Mouse (Mus musculus): ENCODE data around the gene Uap1l1.

Uap1l1 gene

GRCm38 (mm10) chr2:25318119-25318966, 47.1 kb downstream of the Uap1l1 start:
- no peak for DNase-seq (ENCODE audit: low spot score)

- no peak for DNase-seq (ENCODE audit: low spot score)
Measured at GRCm38 (mm10) chr2:25311491-25311891, 54.0 kb downstream of the Uap1l1 start.

DNA sequence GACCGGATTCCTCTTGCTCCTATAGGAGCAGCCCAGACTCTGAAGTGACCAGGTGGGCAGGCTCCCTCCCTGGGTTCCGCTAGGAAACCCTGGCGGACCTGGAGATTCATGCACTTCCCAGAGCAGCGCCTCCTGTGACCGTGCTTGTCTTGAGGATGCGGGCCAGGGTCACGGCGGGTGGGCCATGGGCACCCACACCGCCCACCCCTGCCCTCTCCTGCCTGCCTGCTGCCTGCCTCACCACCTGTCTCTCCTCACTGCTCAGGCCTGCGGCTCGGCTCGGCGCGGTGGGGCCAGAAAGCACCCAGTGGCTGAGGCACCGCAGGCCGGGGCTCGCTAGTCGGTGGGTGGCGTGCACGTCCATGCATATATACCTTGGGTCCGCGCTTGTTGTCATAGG, 54.5 kb downstream of the Uap1l1 start:
- no peak for DNase-seq (ENCODE audit: low spot score)

GRCm38 (mm10) chr2:25310180-25310579, 55.3 kb downstream of the Uap1l1 start:
- no peak for DNase-seq (ENCODE audit: low spot score)
